Mouse (Mus musculus): ENCODE data around the gene Elovl1.

Elovl1 gene

DNA sequence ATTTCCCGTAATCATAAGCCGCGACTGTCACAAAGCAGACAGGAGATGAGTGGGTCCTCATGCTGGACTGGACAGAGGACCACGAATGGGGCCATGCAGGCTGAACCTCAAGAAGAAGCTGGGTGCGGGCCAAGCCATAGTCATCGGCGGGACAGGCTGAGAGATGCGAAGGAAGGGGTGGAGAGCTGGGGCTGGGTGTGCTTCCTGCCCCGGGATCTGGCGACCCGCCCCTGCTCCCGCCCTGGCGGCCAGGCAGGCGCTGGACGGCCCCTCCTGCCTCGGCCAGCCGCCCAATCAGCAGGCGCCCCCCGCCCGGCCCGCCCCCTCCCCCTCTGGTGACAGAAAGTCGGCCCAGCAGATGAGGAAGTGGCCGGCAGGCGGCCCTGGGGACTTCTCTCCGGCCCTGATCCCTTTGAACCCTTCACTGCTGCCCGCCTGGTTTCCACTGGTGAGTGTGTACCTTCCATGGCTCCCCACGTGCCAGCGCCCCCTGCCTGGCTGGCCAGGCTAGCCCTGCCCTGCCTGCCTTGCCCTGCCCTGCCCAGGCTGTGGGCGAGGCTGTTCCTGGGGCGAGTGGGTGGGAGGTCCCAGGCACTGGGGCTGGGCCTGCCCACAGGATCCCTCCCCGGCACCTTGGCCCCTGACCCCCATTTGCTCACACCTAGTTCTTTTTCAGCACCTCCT lies at the start of gene Elovl1:
Gene Elovl1, plus strand, starts transcription at position 326 of the 684 bp plus-strand sequence.
- peak; percentile 81 for DNase-seq

DNA sequence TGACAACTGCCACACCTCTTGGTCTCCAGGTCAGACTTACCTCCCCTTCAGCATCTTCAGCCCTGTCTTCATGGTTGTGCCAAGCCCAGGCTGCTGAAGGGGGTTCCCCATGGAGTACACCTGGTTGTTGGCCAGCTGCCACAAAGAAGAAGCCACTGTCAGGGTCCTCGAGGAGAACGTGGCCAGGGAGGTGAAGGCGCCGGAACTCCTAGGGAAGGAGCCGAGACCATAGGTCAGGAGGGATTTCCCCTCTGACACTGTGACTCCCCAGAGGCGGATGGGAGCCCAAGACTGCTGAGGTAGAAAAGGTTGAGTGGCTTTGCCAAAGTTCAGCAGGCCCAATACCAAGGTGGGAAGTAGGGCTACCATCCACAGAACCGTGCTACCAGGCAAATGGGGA lies 44.6 kb upstream of the Elovl1 start:
- DNase-seq, result no peak

DNA sequence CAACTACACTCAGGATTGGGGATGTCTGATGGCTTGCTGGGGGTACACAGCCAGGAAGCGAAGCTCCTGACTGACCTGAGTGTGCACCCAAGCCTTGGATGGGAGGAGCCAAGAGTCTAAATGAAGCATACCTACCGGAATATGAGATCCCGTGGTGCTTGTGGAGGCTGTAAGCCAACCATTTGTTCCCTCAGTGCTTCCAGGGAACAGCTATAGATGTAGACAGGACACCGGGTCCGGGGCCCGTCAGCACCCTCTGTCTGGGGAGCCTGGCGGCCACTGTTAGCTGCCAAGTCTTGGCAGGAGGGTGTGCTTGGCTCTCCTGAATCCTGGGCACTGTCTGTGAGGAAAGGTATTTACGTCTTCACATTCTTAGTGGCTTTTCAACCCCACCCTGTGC lies 40.6 kb upstream of the Elovl1 start:
- DNase-seq, result no peak

DNA sequence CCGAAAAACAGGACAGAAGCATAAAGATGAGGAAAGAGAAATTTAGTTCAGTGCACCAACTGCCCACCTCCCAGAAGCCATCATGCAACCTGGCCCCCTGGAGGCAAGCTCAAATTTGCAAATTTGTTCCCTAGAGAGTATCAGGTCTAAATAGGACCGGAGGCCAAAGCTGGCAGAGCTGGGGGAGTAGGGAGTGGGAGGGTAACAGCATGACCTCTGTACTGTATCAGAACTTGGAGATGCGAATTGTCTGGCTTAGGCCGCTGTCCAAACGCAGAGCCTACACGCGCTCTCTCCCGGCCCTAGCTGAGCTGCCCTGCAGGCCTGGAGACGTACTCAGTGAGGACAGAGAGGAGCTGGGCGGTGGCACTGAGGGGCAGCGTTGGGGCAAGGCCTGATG lies 37.7 kb upstream of the Elovl1 start:
- no peak for DNase-seq

DNA sequence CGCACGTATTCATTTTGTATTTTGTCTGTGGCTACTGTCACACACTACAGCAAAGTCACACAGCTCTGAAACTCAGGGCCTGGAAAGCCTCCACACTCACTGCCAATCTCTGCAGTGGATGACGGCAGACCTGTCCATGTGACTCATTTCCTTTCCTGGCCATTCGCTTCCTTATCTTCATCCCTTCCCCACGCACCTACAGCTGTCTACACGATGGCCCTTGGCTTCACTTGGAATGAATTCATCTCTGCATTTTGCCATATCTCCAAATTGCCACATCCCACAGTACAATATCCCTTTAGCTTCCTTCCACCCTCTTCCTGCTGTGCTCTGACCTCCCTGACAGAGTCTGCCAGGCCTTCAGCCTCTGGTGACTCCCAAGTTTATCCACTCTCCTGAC lies 33.4 kb upstream of the Elovl1 start:
- no peak for DNase-seq

DNA sequence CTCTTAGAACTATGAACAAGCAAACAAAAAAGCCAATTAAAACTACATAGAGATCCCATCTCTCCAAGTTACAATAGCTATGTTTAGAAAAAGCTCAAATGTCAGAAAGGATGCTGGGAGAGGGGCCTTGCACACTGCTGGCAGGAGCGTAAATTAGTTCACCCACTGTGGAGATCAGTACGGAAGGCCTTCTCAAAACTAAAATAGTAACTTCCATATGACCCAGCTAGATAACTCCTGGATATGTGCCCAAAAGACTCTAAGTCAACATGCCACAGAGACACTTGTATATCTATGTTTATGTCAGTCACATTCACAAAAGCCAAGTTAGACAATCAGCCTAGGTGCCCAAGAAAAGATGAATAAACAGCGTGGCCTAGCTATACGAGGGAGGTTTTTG lies 32.6 kb upstream of the Elovl1 start:
- DNase-seq, result no peak

DNA sequence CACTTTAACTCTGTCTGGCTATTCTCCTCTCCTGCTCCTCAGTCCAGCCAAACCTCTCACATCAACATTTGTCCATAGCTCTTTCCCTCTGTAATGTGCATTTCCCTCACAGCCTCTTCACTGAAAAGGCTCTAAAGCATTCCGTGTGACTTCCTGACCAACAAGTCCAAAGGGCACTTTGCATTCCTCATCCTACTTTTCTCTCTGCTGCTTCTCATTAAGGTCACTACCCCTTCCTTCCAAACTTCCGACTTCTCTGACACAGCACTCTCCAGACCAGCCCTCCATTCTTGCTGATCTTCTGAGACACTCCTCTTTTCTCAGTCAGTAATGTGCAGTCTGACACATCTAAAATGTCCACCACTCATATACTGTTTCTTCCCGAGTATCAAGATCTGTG lies 31.5 kb upstream of the Elovl1 start:
- no peak for DNase-seq

DNA sequence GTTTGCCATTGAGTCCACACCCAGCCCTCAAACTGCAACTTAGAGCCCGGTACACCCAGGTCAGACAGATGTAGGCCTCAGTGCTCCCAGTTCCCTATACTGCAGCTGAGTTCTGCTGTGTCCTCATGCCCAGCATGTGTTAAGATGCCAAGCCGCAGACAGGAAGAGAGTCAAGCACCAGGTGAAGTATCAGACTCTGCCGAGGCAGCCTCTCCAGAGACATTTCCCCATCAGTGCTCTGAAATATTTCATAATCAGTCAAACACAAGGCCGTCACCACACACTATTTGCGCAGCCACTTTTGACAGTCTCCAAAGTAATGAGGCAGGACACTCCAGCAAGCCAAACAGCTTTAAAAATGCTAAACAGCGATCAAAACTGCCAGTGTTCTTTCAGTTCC lies 29.5 kb upstream of the Elovl1 start:
- DNase-seq, result no peak

DNA sequence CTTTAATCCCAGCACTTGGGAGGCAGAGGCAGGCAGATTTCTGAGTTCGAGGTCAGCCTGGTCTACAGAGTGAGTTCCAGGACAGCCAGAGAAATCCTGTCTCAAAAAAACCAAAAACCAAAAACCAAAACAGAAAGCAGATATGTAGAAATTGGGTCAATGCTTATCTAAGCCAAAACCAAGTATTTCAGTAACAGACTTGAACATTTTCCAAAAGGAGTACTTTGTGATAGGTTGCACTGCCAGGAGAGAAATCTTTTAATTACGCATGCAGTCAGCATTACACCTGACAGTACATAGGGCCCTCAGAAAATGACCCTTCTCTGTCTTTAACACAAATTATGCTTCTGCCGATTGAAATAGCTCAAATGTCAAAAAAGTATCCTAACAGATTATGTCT lies 26.5 kb upstream of the Elovl1 start:
- no peak for DNase-seq

DNA sequence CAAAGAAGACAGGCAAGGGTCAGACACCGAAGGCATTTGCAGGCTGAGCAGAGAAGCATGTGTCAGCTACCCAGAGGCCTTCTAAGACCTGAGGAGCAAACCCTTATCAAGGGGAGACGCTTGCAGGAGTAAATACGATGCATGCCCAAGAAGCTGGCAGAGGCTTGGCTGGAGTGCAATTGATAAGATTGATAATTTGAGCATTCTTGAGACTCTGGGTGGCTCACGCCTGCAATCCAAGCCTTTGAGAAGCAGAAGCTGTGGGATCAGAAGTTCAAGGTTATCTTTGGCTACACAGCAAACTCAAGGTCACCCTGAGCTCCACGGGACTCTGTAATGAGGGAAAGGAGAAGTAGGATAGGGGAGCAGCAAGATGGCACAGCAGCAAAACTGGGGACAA lies 26.0 kb upstream of the Elovl1 start:
- no peak for DNase-seq

DNA sequence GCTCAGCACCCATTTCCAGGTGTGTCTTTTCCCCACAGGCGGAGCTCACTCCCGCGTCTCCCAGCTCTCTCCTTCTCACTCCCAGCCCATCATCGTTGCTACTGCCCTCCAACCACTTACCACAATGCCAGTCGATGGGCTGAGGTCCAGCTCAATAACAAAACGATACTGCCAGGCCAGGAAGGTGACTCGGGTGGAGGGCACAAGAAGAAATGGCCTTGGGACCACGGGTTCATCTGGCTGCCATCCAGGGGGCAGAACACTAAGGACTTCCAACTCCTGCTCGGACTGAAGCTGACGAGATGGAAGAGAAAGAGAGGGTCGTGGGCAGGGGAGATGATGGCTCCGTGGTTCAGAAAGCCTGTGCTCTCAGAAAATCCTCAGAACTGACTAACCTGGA lies 25.2 kb upstream of the Elovl1 start:
- DNase-seq, result no peak

DNA sequence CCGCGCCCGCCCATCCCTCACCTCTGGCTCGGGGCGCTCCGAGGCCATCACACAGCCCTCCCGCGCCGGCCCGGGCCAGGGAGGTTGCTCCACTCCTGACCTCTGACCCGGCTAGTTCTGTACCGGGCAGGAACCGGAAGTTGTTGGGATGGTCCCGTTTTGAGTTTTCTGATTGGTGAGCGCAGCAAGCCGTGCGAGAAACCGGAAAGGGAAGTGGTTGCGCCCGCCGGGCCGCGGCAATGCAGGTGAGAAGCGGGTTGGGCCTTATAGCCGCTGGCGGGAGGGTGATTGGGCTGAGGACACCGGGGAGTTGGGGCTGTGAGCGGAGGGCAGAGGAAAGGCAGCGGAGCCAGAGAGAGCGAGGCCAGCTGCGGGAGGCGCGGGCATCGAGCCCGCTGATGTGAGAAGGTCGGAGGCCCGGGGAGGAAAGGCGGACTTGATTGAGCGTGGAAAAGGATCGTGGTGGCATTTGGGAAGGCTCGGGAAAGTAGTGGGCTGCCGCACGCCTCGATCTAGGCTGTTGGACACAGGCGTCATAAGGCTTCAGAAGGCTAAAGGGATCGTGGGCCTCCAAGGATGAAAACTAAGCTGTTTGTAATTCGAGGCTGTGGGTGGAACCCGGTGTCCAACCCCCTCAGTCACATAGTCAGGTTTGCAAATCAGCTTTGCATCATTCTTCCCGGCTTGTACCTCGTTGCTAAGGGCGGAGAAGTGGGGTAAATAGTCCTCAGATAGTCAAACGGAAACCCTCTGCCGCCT lies 18.6 kb upstream of the Elovl1 start, which contains the start of the genes Szt2 and Med8:
Gene Szt2, minus strand, starts transcription at position 132 of the 759 bp plus-strand sequence.
Gene Med8, plus strand, starts transcription at position 196 of the 759 bp plus-strand sequence.
- DNase-seq, result peak; percentile 90

DNA sequence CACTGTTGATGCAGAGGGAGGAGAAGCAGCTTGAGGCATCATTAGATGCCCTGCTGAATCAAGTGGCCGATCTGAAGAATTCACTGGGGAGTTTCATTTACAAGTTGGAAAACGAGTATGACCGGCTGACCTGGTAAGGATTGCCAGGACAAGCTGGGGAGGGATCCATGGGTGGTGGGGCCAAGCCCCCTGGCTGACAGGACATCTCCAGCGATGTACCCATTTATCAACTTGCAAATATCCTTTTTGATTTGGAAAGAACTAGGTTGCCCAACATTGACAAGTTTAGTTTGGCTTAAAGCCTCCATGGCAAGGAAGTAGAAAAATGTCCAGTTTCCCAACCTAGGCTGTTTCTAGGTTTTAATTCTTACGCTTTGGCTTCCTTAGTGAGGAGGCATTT lies 17.0 kb upstream of the Elovl1 start:
- DNase-seq, result no peak

DNA sequence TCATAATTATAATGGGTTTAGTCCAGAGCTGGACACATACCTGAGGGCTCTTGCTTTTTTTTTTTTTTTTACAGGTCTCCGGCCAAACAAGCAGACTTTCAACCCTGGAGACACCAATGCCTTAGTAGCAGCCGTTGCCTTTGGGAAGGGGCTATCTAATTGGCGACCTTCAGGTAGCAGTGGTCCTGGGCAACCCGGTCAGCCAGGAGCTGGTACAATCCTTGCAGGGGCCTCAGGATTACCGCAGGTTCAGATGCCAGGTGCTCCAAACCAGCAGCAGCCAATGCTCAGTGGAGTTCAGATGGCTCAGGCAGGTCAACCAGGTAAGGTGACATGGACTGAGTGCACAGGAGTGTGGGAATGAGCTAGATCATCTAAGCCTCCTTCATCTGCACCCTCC lies 14.3 kb upstream of the Elovl1 start:
- DNase-seq, result peak; percentile 54

DNA sequence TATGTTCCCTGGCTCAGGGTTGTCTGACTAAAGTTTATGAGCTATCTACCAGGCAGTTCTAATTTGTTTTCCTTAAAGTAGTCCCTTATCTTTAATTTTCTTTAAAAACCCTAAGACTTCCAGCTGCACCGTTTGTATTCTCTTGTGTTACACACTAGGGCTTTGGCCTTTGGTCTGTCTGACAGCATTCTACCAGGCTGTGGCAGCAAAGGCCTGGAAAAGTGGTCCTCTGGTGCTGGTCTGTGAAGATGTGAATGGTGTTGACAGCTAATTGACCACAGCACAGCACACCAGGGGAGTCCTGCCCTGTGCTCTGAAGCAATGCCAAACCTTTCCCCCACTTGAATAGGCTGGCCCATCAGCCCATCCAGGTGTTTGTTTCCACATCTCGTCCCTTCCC lies 12.1 kb upstream of the Elovl1 start:
- no peak for DNase-seq

DNA sequence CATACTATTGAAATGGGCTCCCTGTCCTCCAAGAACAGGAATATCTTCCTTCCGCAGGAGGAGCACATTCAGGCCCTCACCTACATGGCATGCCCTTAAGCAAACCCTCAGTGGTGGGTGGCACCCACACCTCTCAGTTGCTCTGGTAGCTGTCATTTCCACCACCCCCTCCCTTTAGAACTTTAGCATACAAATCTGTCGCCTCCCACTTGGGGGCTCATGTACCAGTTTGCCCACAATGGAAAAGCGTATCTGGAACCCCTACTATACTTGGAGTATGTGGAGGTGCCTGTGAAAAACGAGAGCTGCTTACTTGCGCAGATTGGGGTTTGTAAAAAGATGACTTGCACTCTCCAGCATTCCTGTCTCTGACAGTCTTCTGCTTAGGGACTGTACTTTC lies 11.6 kb upstream of the Elovl1 start:
- no peak for DNase-seq

DNA sequence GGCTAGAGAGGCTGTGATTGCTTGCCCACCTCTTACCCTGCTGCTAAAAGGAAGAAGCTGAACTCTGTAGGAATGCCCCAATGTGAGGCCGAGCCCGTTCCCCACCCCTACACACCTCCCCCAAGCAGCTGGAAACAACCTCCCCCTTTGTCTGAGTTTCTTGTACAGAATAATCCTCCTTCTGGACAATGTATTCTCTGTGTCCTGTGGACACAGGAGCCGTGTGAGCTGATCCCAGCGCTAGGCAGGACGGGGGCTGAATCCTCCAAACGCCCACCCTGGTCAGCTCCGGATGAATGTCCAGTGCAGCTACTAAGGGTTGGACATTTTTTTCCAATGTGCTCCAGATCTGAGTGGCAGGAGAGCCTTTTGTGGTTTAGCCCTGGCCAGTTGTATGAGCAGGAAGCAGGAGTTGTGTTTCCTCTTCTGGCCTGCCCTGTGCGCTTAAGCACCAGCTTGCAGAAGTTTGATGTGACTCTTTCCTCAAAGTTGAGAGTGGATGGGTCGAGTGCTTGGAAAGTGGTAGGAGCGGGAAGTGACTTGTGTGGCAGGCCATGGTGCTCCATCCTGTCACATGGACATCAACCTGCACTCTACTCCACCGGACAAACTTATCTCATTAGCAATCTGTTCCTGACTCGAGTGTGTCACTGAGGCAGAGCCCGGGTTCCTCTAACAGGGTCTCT lies 10.6 kb upstream of the Elovl1 start:
- DNase-seq, result no peak

DNA sequence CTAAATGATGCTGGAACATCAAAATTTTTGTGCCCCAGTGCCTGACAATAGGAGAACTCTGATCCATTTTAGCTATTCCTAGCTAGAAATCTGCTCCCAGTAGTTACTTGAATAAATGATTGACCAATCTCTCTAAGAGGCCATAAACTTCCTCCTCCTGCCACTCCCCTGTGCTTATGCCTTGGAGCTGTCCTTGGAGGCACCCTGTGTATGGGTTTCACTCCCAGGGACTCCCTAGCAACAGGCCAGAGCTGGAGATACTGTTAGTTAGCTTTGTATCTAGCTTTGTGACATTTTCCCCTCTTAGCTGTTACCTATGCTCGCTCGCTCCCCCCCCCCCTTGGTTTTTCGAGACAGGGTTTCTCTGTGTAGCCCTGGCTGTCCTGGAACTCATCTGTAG lies 6.5 kb upstream of the Elovl1 start:
- no peak for DNase-seq

DNA sequence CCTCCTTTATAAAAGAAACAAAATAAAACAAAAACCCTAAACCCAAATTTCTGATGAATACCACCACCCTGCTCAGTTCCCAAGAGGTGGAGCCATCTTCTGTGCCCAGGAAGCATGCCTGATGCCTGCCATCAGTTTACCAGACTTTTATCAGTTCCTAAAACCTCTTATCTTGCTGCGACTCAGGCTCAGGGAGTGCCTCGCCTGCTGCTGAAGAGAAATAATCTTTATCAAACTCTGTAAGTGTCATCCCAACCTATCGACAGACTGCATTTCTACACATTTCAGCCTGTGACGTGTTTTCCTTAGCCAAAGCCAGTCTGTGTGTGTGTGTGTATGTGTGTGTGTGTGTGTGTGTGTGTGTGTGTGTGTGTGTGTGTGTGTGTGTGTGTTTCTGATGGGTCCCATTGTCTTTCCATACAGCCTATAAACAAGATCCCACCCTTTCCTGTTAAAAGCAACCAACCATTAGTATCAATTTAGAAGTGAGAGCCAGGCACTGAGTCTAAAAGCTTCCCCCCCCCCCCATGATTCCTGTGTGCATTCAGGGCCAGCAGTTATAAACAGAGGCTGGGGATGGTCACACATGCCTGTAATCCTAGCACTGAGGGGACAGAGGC lies 3.2 kb upstream of the Elovl1 start:
- DNase-seq, result no peak

DNA sequence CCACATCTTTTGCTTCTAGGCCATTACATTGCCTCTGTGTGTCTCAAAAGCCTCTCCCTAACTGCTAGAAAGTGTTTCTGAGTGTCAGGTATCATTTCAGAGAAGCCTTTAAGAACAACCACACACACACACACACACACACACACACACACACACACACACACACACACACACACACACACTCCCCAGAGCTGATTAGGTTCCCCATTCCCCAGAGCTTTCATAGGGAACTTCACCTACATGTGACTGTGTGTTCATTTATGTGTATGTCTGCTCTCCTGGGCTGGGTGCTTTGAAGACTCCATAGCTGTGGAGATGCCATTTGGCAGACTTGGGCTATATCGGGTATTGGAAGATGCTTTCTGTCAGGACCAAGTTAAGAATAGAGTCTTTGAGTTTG lies 2.5 kb upstream of the Elovl1 start:
- DNase-seq, result no peak

DNA sequence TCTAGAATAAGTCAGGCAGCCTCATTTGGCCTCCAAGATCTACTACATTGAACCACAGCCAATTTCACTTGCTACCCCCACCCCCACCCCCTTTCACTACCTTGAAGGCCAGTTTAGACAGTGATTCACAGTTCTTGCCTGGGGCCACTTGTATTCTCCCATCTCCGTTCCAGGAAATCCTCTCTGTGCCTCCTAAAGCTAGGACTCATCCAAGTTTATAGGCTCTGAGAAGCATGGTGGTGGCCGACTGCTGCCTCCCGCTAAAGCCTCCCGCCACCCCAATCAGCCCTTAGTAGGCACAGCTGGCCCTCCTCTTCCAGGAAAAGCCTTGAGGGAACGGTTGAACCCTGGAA lies 502 bp upstream of the Elovl1 start:
- DNase-seq, result no peak

DNA sequence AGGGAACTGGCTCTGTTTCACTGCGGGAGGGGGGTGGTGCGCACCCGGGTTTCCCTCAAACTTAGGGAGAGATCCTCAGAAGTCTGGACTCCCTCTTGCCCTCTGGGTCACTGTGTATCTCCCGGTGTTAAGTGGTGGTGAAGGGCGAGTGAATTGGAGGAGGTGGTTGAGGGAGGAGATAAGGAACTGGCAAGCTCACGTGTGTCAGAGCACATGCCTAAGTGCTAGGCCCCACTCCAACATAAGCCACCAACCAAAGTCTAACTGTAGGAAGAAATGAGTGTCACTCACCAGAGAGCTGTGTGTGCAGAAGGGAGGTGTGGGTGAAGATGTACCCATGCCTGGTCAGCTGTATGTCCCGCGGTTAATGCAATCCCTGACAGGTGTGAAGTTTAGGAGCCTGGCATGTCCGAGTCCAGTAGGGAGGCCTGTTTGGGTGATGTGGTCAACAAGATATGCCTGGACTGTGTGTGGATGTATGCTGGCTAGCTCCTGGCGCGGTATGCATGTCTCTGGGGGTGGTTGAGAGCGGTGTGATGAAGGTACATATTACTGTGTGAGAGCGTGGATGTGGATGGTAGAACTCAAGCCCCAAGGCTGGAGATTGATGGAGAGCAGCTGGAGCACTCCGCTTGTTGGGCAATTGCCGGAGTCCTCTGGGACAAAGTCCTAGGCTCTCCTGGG lies 780 bp downstream of the Elovl1 start:
- no peak for DNase-seq

Measured in cerebellum, adult 9-11 months (tissue).